In the genomic region with DNA sequence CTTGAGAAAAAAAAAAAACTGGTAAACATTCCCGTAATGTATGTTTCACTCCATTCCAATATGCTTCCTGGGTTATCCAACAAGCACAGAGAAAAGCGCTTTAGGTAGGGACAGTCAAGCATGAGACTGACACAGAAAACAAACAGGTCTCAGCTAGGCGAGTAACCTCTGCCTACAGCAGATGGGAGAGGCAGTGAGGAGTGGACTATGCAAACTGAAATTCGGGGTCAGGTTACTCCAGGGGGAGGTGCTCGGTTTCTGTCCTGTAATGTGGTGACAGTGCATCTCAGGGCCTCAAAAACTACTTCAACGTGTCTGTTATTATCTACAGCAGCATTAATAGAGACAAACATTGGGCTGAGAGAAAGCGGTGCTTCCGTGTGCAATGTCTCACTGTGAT, we compare ENCODE assay signal across 11 mouse cellular contexts.
"Had no signal": no experiment of that assay in that cellular context is flagged by ENCODE, and none has a peak within 500 bp of the region (broad histone marks: within the 10 kb centered on the region; RNA-seq: fewer than 3 reads in every experiment).

No protein-coding gene starts in this region.

- H3K4me1 ChIP-seq: limb, embryonic 15.5 days had no signal

- DNase-seq: kidney, postnatal 14 days; layer of hippocampus, adult 9-11 months; layer of hippocampus, postnatal 36 days; lung, adult 18-20 months; right cerebral cortex, adult 18-20 months; thymus, postnatal 4 days had no signal

- H3K4me3 ChIP-seq: limb, embryonic 15.5 days; midbrain, embryonic 13.5 days; neural tube, embryonic 15.5 days had no signal

- ATAC-seq: midbrain, embryonic 13.5 days had no signal

- H3K27ac ChIP-seq: limb, embryonic 15.5 days; liver, embryonic 14.5 days; midbrain, embryonic 13.5 days; neural tube, embryonic 15.5 days; stomach, postnatal 0 days had no signal

- H3K36me3 ChIP-seq: limb, embryonic 15.5 days; midbrain, embryonic 13.5 days; neural tube, embryonic 15.5 days had no signal

- H3K4me2 ChIP-seq: limb, embryonic 15.5 days; midbrain, embryonic 13.5 days; neural tube, embryonic 15.5 days had no signal

- H3K9ac ChIP-seq: limb, embryonic 15.5 days; liver, embryonic 14.5 days; midbrain, embryonic 13.5 days; neural tube, embryonic 15.5 days had no signal

- H3K27me3 ChIP-seq: limb, embryonic 15.5 days; midbrain, embryonic 13.5 days; neural tube, embryonic 15.5 days had no signal

- H3K9me3 ChIP-seq: limb, embryonic 15.5 days; midbrain, embryonic 13.5 days; neural tube, embryonic 15.5 days had no signal
